Mouse (Mus musculus) forebrain, embryonic 11.5 days (tissue): ENCODE data around the gene Nme4. TPM values are rescaled to one million over a fixed set of nuclear protein-coding genes. Genes with fewer than 3 reads are reported as not detected.
A peak's percentile ranks its signal among the peaks of the same experiment; 100 is the strongest.
"Not testable (repeated sequence)": the region's sequence is repeated elsewhere in the genome, so short reads cannot be mapped to it uniquely, and the experiment has no call there.

Experiments
- ATAC-seq: fragments of 200-750 bp; cut with Nextera tagmentation; replicated peaks from 2 replicates; pipeline ENCODE4 v1.8.0; 2017; ENCODE audit warnings: moderate TSS enrichment; ENCODE audit not compliant: low FRiP score
- DNase-seq: peaks from one replicate; pipeline ENCODE4 v3.0.0-alpha.2; 2017; ENCODE audit warnings: low spot score
- H3K27ac ChIP-seq: fragments of 300-500 bp; sonication (generic); 2 replicates; pipeline ENCODE4 v1.5.1; 2014; ENCODE audit warnings: low read depth, low read length
- H3K27me3 ChIP-seq: fragments of 300-500 bp; sonication (generic); 2 replicates; pipeline ENCODE4 v1.6.1; 2014; ENCODE audit warnings: mild to moderate bottlenecking, low read length, mixed read lengths; ENCODE audit not compliant: control insufficient read depth, insufficient read depth
- H3K36me3 ChIP-seq: fragments of 300-500 bp; sonication (generic); 2 replicates; pipeline ENCODE4 v1.6.1; 2014; ENCODE audit warnings: mild to moderate bottlenecking, low read length, moderate library complexity, mixed read lengths; ENCODE audit not compliant: control insufficient read depth, insufficient read depth
- H3K4me1 ChIP-seq: fragments of 300-500 bp; sonication (generic); replicated peaks from 2 replicates; pipeline ENCODE4 v1.6.1; 2014; ENCODE audit warnings: low read length, mixed read lengths; ENCODE audit not compliant: control insufficient read depth, insufficient read depth
- H3K4me2 ChIP-seq: fragments of 300-500 bp; sonication (generic); 2 replicates; pipeline ENCODE4 v1.6.1; 2014; ENCODE audit warnings: low read depth, mild to moderate bottlenecking, low read length, moderate library complexity, mixed read lengths; ENCODE audit not compliant: severe bottlenecking
- H3K4me3 ChIP-seq: fragments of 300-500 bp; sonication (generic); 2 replicates; pipeline ENCODE4 v1.5.1; 2014; ENCODE audit warnings: low read depth, low read length
- H3K9ac ChIP-seq: fragments of 300-500 bp; sonication (generic); 2 replicates; pipeline ENCODE4 v1.6.1; 2014; ENCODE audit warnings: low read length
- H3K9me3 ChIP-seq: fragments of 300-500 bp; sonication (generic); 2 replicates; pipeline ENCODE4 v1.6.1; 2016; ENCODE audit warnings: low read length, mixed read lengths; ENCODE audit not compliant: control insufficient read depth
- WGBS: fragments of 180-500 bp; shearing (Covaris S2); extraction: QIAGEN DNeasy Blood & Tissue Kit; methylation state at CpG from one replicate; pipeline ENCODE4 v1.1.7; 2014; 5-methylcytosine and 5-hydroxymethylcytosine counted together
- polyA plus RNA-seq: library from polyadenylated mRNA; unstranded; fragments of >200 nt; fragmentation: Nextera tagmentation; extraction: Ambion mirVana; gene quantifications from 2 replicates; pipeline ENCODE4 v1.2.1, GENCODE M21; 2014

Gene Nme4
- polyA plus RNA-seq, 1 experiment from 2014 or later, result 74.6 TPM

DNA sequence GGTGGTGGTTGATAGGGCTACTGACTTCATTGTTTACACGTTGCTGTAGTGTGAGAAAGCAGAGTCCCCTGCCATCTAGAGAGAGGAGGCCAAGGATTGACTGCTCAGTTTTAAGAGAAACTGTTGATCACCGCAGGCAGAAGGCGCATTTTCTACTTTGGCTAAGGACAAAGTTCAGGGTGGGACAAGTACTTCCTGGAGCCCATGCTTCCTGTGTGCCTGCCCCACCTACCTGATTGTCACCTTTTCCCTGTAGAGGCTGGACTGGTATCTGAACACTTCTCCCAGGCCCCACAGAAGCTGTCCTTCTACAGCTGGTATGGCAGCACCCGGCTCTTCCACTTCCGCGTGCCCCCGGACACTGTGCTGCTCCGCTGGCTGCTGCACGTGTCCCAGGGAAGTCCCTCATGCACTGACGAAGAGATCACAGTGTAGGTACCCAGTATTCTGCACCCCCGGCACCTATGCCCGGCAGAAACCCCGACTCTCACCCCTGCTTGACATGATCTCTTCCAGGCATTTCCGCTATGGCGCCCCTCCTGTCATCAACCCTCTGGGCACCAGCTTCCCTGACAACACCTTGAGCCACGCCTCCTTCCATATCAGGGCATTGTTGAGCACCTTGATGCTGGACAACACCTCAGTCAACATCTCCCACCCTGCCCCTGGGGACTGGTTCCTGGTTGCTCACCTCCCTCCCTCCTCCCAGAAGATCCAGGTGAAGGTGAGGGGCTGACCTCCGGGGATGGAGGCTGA, 21.3 kb upstream of the Nme4 start:
- no peak overlapping the region for H3K9ac ChIP-seq
- no peak for ATAC-seq
- H3K4me2 ChIP-seq, result no peak overlapping the region
- H3K9me3 ChIP-seq, result no peaks in the 10 kb centered on the region
- DNase-seq, result no peak
- no peaks in the 10 kb centered on the region for H3K4me1 ChIP-seq
- H3K4me3 ChIP-seq, result no peak overlapping the region
- 85% methylated on average over 17 of the region's 17 CpGs for WGBS
- no peaks in the 10 kb centered on the region for H3K36me3 ChIP-seq
- H3K27me3 ChIP-seq, result peaks cover 27% of the 10 kb centered on the region
- H3K27ac ChIP-seq, result no peak overlapping the region

DNA sequence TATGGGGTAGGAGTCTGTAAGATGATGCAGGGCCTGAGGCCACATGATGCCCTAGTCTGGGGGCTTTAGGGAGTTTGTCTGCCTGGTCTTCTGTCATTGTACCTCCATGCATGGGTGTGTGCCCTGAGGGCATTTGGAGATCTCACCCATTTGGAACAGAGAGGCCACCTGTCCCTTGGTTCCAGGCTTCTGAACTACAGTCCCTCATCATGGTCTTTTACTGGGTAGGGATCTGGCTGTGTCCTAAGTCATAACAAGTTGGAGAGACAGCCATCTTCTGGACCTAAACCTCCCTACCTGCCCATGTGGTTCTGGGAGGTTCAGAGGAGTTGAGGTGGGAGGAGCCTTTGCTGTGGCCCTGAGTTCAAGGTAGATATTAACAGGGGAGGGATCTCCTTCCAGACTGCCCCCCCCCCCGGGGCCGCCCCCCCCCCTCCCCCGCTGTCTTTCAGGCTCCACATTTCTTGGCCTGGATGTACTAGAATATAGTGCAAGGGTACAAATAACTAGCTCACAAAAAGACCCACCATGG, 20.6 kb upstream of the Nme4 start:
- Histone ChIP-seq H3K9me3 (no peaks in the 10 kb centered on the region), H3K4me2 (no peak overlapping the region), H3K4me1 (peaks cover 3% of the 10 kb centered on the region), H3K4me3 (no peak overlapping the region), H3K27ac (no peak overlapping the region), H3K36me3 (no peaks in the 10 kb centered on the region), H3K27me3 (peaks cover 27% of the 10 kb centered on the region), H3K9ac (no peak overlapping the region)
- WGBS, result 54% methylated on average over 2 of the region's 3 CpGs
- ATAC-seq, result no peak
- no peak for DNase-seq

DNA sequence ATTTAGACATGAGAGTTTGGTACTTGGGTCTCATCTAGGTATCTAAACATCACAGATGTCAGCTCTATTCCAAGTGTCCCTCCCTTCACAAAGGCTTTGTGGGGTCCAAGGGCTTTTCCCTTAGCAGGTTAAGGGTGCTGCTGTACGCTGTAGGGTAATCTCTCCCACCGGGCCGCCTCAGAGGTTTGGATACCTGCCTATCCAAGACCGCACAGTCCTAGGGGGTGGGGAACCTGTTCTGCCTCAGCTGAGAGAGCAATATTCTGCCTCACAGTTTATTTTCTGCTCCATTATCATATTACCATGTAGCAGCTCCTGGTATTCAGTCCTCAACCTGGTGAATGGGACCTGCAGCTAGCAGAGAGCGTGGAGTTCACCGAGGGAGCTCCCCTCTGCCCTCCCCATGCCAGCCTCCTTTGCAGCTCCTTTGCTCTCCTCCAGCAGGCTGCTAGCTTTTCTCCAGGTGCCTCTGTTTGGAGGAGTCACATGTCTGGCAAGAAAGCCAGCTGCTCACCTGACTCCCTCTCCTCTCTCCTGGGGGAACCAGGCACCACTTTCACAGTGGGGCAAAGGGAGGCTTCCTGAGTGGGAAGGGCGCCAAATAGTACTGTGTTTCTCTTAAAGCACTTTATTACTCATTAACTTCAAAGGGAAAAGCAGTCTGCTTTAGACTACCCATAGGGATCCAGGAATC, 19.9 kb upstream of the Nme4 start:
- Histone ChIP-seq H3K4me1 (peaks cover 8% of the 10 kb centered on the region), H3K27me3 (peaks cover 27% of the 10 kb centered on the region), H3K27ac (no peak overlapping the region), H3K9me3 (no peaks in the 10 kb centered on the region), H3K36me3 (no peaks in the 10 kb centered on the region), H3K9ac (no peak overlapping the region), H3K4me2 (no peak overlapping the region), H3K4me3 (no peak overlapping the region)
- ATAC-seq (no peak), DNase-seq (no peak)
- WGBS, result 91% methylated on average over 7 of the region's 7 CpGs

- H3K4me3 ChIP-seq, H3K4me2 ChIP-seq, H3K36me3 ChIP-seq, H3K9ac ChIP-seq, DNase-seq, ATAC-seq, H3K27ac ChIP-seq, H3K9me3 ChIP-seq, H3K4me1 ChIP-seq: not testable (repeated sequence)
- H3K27me3 ChIP-seq, result peaks cover 27% of the 10 kb centered on the region
- 66% methylated on average over 7 of the region's 7 CpGs for WGBS
These were observed 19.1 kb upstream of the Nme4 start for GRCm38 (mm10) chr17:26114461-26114860.

- H3K4me2 ChIP-seq, result peak overlapping the region; percentile 96
- DNase-seq, result peak; percentile 41
- no peak for ATAC-seq
- no peaks in the 10 kb centered on the region for H3K9me3 ChIP-seq
- H3K4me3 ChIP-seq, result peak overlapping the region; percentile 74; the same call in 1 of the 2 replicates
- H3K27me3 ChIP-seq, result peaks cover 27% of the 10 kb centered on the region
- 9% methylated on average over 8 of the region's 8 CpGs for WGBS
- H3K4me1 ChIP-seq, result peaks cover 8% of the 10 kb centered on the region
- no peak overlapping the region; the same call in 1 of the 2 replicates for H3K9ac ChIP-seq
- H3K27ac ChIP-seq, result no peak overlapping the region
- no peaks in the 10 kb centered on the region for H3K36me3 ChIP-seq
These were observed 18.7 kb upstream of the Nme4 start for GRCm38 (mm10) chr17:26114061-26114460.

- DNase-seq (peak; percentile 86), ATAC-seq (peak; percentile 64)
- peaks cover 27% of the 10 kb centered on the region for H3K27me3 ChIP-seq
These were observed 18.0 kb upstream of the Nme4 start, which contains the start of gene Tmem8 for GRCm38 (mm10) chr17:26113181-26113948. Gene Tmem8, plus strand, starts transcription at chr17:26113299.

GRCm38 (mm10) chr17:26112751-26113150, 17.3 kb upstream of the Nme4 start:
- Histone ChIP-seq H3K4me2 (peak overlapping the region; percentile 96), H3K9me3 (no peaks in the 10 kb centered on the region), H3K4me1 (peaks cover 8% of the 10 kb centered on the region), H3K9ac (peak overlapping the region; percentile 74), H3K4me3 (peak overlapping the region; percentile 74), H3K27ac (no peak overlapping the region), H3K36me3 (no peaks in the 10 kb centered on the region), H3K27me3 (peaks cover 27% of the 10 kb centered on the region)
- WGBS, result 20% methylated on average over 14 of the region's 14 CpGs
- ATAC-seq (peak; percentile 15; the same call in 1 of the 2 replicates), DNase-seq (no peak)

More at GRCm38 (mm10) chr17:26113181-26113948, 18.0 kb upstream of the Nme4 start, which contains the start of gene Tmem8:
- under 1% methylated on average over 71 of the region's 75 CpGs for WGBS
- Histone ChIP-seq H3K36me3 (no peaks in the 10 kb centered on the region), H3K9ac (peak within 1 kb of the TSS; percentile 74), H3K27ac (no peak within 1 kb of the TSS), H3K4me2 (peak within 1 kb of the TSS; percentile 96), H3K9me3 (no peaks in the 10 kb centered on the region), H3K4me1 (peaks cover 8% of the 10 kb centered on the region), H3K4me3 (peak within 1 kb of the TSS; percentile 74)

DNA sequence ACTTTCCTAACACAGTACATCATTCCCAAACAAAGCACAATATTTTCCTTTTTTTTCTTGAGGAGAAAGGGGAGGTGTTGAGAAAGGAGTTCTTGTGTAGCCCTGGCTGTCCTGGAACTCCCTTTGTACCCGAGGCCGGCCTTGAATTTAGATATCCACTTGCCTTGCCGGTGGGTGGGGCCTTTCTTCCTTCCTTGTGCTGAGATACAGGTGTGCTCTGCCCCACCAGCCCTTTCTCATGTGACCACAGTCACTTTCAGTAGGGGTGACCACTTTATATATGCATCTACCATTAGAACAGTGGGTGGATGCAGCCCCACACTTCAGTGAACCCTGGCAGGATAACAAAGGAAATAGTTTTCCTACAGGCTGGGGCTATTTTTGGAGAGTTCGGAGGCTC, 16.3 kb upstream of the Nme4 start:
- Histone ChIP-seq H3K27me3 (peaks cover 27% of the 10 kb centered on the region), H3K4me2 (no peak overlapping the region)
- DNase-seq, result no peak

More for the DNA sequence above, 16.3 kb upstream of the Nme4 start:
- ATAC-seq, result no peak
- Histone ChIP-seq H3K36me3 (no peaks in the 10 kb centered on the region), H3K27ac (no peak overlapping the region), H3K9me3 (no peaks in the 10 kb centered on the region), H3K9ac (no peak overlapping the region), H3K4me1 (peaks cover 8% of the 10 kb centered on the region), H3K4me3 (no peak overlapping the region)
- 20% methylated on average over 4 of the region's 4 CpGs for WGBS
